Mouse (Mus musculus): ENCODE measurements around the gene Med23. TPM values are rescaled to one million over a fixed set of nuclear protein-coding genes. Genes with fewer than 3 reads are reported as not detected.

Med23 gene
- polyA plus RNA-seq, 1 experiment from 2014 or later, result 16.1 TPM

DNA sequence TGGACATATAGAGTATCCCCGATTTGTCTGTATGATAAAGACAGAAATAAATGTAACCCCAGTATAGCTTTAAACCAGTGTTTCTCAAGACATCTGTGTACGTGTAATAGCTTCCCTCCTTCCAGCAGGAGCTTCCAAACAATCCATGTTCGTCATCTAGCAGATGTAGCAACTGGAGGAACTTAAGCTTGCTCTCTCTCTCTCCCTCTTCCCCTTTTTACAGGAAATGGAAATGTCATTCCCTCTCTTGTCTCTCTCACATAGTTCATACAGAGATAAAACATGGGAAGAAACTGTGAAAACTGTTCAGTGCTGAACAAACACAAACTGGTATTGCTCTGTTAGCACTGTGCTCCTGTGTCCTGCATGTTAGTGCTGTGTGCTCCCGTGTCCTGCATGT, 80.4 kb downstream of the Med23 start:
- H3K4me1 ChIP-seq (replicated peaks), result 0 out of 2 replicates have a peak, but pooled peaks cover 2% of the 10 kb centered on the region
- H3K36me3 ChIP-seq, result no peaks in the 10 kb centered on the region
- 62% methylated on average over 4 of the region's 4 CpGs for WGBS
- H3K27me3 ChIP-seq (replicated peaks), result no peaks in the 10 kb centered on the region
- no peak overlapping the region for H3K4me2 ChIP-seq (replicated peaks)
- H3K27ac ChIP-seq, result no peak overlapping the region
- ATAC-seq, result no peak
- H3K9me3 ChIP-seq, result no peaks in the 10 kb centered on the region
- no peak overlapping the region for H3K4me3 ChIP-seq (replicated peaks)
- H3K9ac ChIP-seq, result no peak overlapping the region

GRCm38 (mm10) chr10:24951575-24951974, 81.8 kb downstream of the Med23 start:
- H3K4me1 ChIP-seq (replicated peaks), result 0 out of 2 replicates have a peak, but pooled peaks cover 2% of the 10 kb centered on the region
- H3K4me2 ChIP-seq (replicated peaks), result no peak overlapping the region
- H3K4me3 ChIP-seq (replicated peaks), result no peak overlapping the region
- H3K27ac ChIP-seq, result no peak overlapping the region
- no peaks in the 10 kb centered on the region for H3K27me3 ChIP-seq (replicated peaks)
- no peak overlapping the region for H3K9ac ChIP-seq
- no peaks in the 10 kb centered on the region for H3K9me3 ChIP-seq
- WGBS, result 83% methylated on average over 8 of the region's 8 CpGs
- no peaks in the 10 kb centered on the region for H3K36me3 ChIP-seq
- no peak for ATAC-seq

DNA sequence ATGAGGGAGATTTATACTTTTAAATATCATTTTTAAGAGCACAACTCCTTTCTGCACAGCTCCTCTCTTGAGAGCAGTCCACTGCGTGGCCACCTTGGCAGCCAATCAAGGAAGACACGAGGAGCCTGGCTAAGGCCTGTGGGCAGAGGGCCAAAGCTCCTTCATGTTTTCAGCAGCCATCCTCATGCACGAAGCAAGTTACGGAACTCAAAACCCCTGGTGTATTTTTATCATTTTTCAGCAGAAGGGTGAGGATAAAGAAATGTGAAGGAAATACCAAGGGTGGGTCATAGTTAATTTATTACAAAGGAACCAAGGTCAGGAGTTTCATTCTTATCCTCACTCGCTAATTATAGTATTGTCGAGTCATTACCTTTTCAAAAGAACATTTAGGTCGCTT, 82.8 kb downstream of the Med23 start:
- H3K27me3 ChIP-seq (replicated peaks), result no peaks in the 10 kb centered on the region
- H3K4me2 ChIP-seq (replicated peaks), result no peak overlapping the region
- no peak overlapping the region for H3K4me3 ChIP-seq (replicated peaks)
- no peak overlapping the region for H3K9ac ChIP-seq
- no peak for ATAC-seq
- 0 out of 2 replicates have a peak, but pooled peaks cover 2% of the 10 kb centered on the region for H3K4me1 ChIP-seq (replicated peaks)
- no peaks in the 10 kb centered on the region for H3K9me3 ChIP-seq
- no peaks in the 10 kb centered on the region for H3K36me3 ChIP-seq
- 74% methylated on average over 7 of the region's 7 CpGs for WGBS
- no peak overlapping the region for H3K27ac ChIP-seq

DNA sequence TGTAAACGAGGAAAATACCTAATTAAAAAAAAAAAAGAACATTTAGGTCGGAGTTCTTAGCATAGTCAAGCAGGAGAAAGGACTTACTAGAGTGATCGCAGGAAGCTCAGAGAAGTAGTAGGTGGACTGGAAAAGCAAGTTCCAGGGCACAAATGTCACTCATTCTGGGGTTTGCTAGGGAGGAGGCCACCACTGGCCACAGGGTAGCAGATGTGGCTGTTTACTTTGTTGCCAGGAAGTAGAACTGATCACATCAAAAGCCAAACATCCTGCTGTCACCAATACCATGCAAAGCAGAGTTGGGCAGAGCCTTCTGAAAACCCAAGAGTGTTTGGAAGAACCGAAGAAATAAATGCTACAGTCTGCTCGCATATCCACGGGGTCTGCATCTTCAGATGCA, 84.1 kb downstream of the Med23 start:
- H3K4me2 ChIP-seq (replicated peaks), result no peak overlapping the region
- peaks cover 2% of the 10 kb centered on the region; the same call in 1 of the 2 replicates for H3K4me1 ChIP-seq (replicated peaks)
- H3K9me3 ChIP-seq, result no peaks in the 10 kb centered on the region
- H3K27ac ChIP-seq, result no peak overlapping the region
- no peaks in the 10 kb centered on the region for H3K27me3 ChIP-seq (replicated peaks)
- 0 out of 2 replicates have a peak, but pooled peaks have one; percentile 25 for ATAC-seq
- no peak overlapping the region for H3K9ac ChIP-seq
- H3K4me3 ChIP-seq (replicated peaks), result no peak overlapping the region
- H3K36me3 ChIP-seq, result no peaks in the 10 kb centered on the region
- 73% methylated on average over 6 of the region's 6 CpGs for WGBS

DNA sequence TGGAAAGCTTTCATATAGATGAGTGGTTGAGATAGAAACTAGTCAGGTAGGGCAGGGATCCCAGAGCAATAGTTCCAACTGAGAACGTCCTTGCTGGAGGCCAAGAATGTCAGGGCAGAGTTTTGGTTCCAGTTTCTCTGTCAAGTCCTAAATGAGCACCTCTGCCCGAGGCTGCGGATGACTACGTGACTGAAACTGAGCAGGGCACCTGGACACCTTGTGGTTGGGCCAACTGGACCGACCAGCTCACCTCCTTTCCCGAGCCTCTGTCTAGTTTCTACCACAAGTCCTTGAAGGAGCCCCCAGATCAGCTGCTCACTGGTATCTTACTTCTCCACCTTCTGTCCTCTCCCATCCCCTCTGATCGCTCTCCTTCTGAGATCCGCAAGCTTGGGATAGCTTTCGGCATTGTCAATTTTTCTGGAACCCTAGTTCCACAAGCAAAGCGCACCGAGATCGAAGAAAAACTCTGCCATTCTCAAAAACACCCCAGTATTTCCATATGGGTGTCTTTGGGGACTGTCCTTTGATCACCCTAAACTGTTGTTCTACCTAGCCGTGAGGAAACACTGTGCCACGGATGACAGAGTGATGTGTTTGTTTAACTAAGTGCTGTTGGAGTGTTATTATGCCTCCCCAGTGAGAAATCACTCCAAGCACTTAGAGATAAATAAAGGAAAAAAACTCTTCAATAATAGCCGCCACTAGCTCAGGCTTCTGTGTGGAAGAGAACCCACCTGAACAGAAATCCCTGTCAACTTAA, 88.7 kb downstream of the Med23 start:
- 0 out of 2 replicates have a peak, but pooled peaks have one; percentile 21 for ATAC-seq
- H3K27me3 ChIP-seq (replicated peaks), result no peaks in the 10 kb centered on the region
- no peaks in the 10 kb centered on the region for H3K9me3 ChIP-seq
- H3K9ac ChIP-seq, result no peak overlapping the region
- H3K36me3 ChIP-seq, result no peaks in the 10 kb centered on the region
- H3K4me1 ChIP-seq (replicated peaks), result peaks cover 5% of the 10 kb centered on the region; the same call in 1 of the 2 replicates
- WGBS, result 37% methylated on average over 15 of the region's 15 CpGs
- H3K27ac ChIP-seq, result no peak overlapping the region
- no peak overlapping the region for H3K4me3 ChIP-seq (replicated peaks)
- H3K4me2 ChIP-seq (replicated peaks), result 0 out of 2 replicates have a peak overlapping the region, but pooled peaks have one; percentile 26

DNA sequence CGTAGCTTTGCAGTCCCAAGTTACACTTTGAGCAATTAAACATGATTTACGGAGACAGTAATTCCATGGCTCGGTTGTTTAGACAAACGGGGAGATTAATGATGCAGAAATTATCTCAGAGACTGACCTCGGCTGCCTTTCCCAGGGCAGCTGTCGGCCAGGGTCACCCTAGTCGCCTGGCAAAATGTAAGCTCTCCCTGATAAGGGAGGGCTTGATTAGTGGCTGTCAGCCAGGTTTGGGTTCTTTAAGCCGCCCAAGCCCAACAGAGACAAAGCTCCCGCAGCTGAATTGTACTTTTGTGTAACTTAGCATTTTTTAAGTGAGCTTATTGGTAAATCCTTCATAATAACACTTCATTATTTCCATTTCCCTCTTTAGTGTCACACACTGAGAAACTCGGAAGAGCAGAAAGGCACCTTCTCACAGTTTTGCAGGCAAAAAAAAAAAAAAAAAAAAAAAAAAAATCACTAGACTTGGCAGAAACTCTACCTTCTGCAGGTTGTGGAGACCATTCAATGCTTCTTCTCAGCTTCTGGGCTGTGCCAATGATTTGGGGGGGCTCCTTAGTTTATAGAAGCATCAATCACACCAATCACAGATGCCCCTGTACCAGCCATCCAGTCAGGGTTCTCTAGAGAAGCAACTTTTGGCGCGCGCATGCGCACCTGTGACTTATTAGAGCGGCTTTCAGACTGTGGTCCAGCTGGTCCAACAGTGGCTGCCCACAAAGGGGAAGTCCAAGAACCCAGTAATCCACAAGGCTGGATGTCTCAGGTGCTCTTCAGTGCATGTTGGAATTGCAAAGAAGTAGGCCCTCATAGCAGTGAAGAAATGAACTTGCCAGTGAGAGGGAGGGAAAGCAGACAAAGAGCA, 89.5 kb downstream of the Med23 start:
- no peak overlapping the region for H3K4me3 ChIP-seq (replicated peaks)
- H3K36me3 ChIP-seq, result no peaks in the 10 kb centered on the region
- H3K27ac ChIP-seq, result no peak overlapping the region
- H3K9me3 ChIP-seq, result no peaks in the 10 kb centered on the region
- no peak overlapping the region for H3K9ac ChIP-seq
- H3K4me1 ChIP-seq (replicated peaks), result peaks cover 5% of the 10 kb centered on the region; the same call in 1 of the 2 replicates
- H3K4me2 ChIP-seq (replicated peaks), result 0 out of 2 replicates have a peak overlapping the region, but pooled peaks have one; percentile 26
- WGBS, result 31% methylated on average over 15 of the region's 15 CpGs
- H3K27me3 ChIP-seq (replicated peaks), result no peaks in the 10 kb centered on the region
- peak; percentile 45; the same call in 1 of the 2 replicates for ATAC-seq

DNA sequence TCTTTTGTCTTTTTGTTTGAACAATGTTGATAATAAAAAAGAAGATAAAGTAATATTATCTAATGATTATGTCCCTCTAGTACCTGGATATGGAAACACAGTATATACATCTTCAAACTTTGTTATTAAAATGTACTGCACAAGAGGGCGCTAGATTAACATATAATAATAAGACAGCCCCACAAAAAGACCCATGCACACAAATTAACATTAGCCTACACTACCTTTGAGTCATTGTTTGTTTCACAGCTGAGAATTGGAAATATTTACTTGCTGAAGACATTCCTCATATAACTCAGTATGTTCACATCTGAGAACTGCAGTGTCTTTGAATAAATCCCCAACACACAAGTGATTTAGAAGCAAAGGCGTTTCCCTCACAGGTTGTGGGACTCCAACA, 91.3 kb downstream of the Med23 start:
- H3K4me2 ChIP-seq (replicated peaks), result no peak overlapping the region
- no peaks in the 10 kb centered on the region for H3K27me3 ChIP-seq (replicated peaks)
- no peak overlapping the region for H3K4me3 ChIP-seq (replicated peaks)
- no peak overlapping the region for H3K27ac ChIP-seq
- 48% methylated on average over 2 of the region's 2 CpGs for WGBS
- peaks cover 5% of the 10 kb centered on the region; the same call in 1 of the 2 replicates for H3K4me1 ChIP-seq (replicated peaks)
- ATAC-seq, result no peak
- H3K36me3 ChIP-seq, result no peaks in the 10 kb centered on the region
- no peak overlapping the region for H3K9ac ChIP-seq
- no peaks in the 10 kb centered on the region for H3K9me3 ChIP-seq

DNA sequence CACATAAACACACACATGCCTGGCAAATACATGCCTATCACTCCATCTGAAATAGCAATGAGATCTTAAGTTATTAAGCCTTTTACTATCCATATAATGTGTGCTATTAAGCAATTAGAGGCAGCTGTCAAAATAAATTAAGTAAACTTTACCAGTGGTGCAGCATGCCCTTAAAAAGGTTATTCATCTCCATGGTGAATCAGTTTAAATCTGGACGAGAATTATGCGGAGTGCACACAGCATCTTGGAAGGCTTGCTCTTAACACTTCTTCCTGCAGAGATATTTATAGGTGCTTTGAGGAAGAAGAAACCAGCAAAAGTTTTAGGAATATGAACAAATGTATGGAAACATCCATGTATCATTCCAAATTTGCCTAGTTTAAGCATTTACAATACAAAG, 92.1 kb downstream of the Med23 start:
- Histone ChIP-seq H3K9ac (no peak overlapping the region), H3K4me1 (replicated peaks) (peaks cover 5% of the 10 kb centered on the region; the same call in 1 of the 2 replicates), H3K4me3 (replicated peaks) (no peak overlapping the region), H3K27ac (no peak overlapping the region), H3K9me3 (no peaks in the 10 kb centered on the region), H3K36me3 (no peaks in the 10 kb centered on the region), H3K27me3 (replicated peaks) (no peaks in the 10 kb centered on the region), H3K4me2 (replicated peaks) (no peak overlapping the region)
- ATAC-seq, result no peak
- 43% methylated on average over 2 of the region's 2 CpGs for WGBS

Other genes starting within 250 kb of the Med23 start
- 8.2 and 8.7 TPM in 2 replicates for gene Enpp1, start 157.8 kb upstream of the Med23 start, polyA plus RNA-seq (2015; fragmentation: Nextera tagmentation; extraction: Ambion mirVana)
- 13.1 and 14.7 TPM in 2 replicates for gene Enpp3, start 27.2 kb upstream of the Med23 start, polyA plus RNA-seq (2015; fragmentation: Nextera tagmentation; extraction: Ambion mirVana)
- 4.9 and 5.0 TPM in 2 replicates for gene Arg1, start 57.5 kb downstream of the Med23 start, polyA plus RNA-seq (2015; fragmentation: Nextera tagmentation; extraction: Ambion mirVana)